Mouse (Mus musculus) stomach, embryonic 14.5 days (tissue): ENCODE data around the gene Cpne2. TPM values are rescaled to one million over a fixed set of nuclear protein-coding genes. Genes with fewer than 3 reads are reported as not detected.

ENCODE experiments used
- ATAC-seq: fragments of 200-750 bp; cut with Nextera tagmentation; 2 replicates; pipeline ENCODE4 v1.8.0; 2017; ENCODE audit warnings: low read depth, moderate TSS enrichment; ENCODE audit not compliant: insufficient number of reproducible peaks, insufficient read depth, low FRiP score
- H3K27ac ChIP-seq: fragments of 300-500 bp; sonication (generic); 2 replicates; pipeline ENCODE4 v1.5.1; 2014; ENCODE audit warnings: mild to moderate bottlenecking, low read length, moderate library complexity, mixed read lengths
- H3K27me3 ChIP-seq: fragments of 300-500 bp; sonication (generic); 2 replicates; pipeline ENCODE4 v1.6.1; 2014; ENCODE audit warnings: low read length, control low read depth, mixed read lengths; ENCODE audit not compliant: control insufficient read depth, insufficient read depth
- H3K36me3 ChIP-seq: fragments of 300-500 bp; sonication (generic); 2 replicates; pipeline ENCODE4 v1.6.1; 2014; ENCODE audit warnings: mild to moderate bottlenecking, control low read depth, low read length, moderate library complexity, mixed read lengths; ENCODE audit not compliant: control insufficient read depth, insufficient read depth
- H3K4me1 ChIP-seq: fragments of 300-500 bp; sonication (generic); 2 replicates; pipeline ENCODE4 v1.6.1; 2014; ENCODE audit warnings: low read length, control low read depth, mixed read lengths; ENCODE audit not compliant: control insufficient read depth, insufficient read depth
- H3K4me2 ChIP-seq: fragments of 300-500 bp; sonication (generic); replicated peaks from 2 replicates; pipeline ENCODE4 v1.6.1; 2014; ENCODE audit warnings: low read depth, low read length, control low read depth
- H3K4me3 ChIP-seq: fragments of 300-500 bp; sonication (generic); 2 replicates; pipeline ENCODE4 v1.5.1; 2014; ENCODE audit warnings: low read depth, low read length, control low read depth
- H3K9ac ChIP-seq: fragments of 300-500 bp; sonication (generic); replicated peaks from 2 replicates; pipeline ENCODE4 v1.6.1; 2014; ENCODE audit warnings: low read depth, mild to moderate bottlenecking, control low read depth, low read length, moderate library complexity, mixed read lengths
- H3K9me3 ChIP-seq: fragments of 300-500 bp; sonication (generic); 2 replicates; pipeline ENCODE4 v1.6.1; 2016; ENCODE audit warnings: low read depth, low read length, control low read depth; ENCODE audit not compliant: control insufficient read depth
- whole genome bisulfite sequencing: fragments of 180-500 bp; shearing (Covaris S2); extraction: QIAGEN DNeasy Blood & Tissue Kit; methylation state at CpG from one replicate; pipeline ENCODE4 v1.1.7; 2014; 5-methylcytosine and 5-hydroxymethylcytosine counted together
- polyA plus RNA-seq: library from polyadenylated mRNA; unstranded; fragments of >200 nt; fragmentation: Nextera tagmentation; extraction: Ambion mirVana; gene quantifications from 2 replicates; pipeline ENCODE4 v1.2.1, GENCODE M21; 2014

Gene Cpne2
- polyA plus RNA-seq, 1 experiment from 2014 or later: 14.9 TPM

DNA sequence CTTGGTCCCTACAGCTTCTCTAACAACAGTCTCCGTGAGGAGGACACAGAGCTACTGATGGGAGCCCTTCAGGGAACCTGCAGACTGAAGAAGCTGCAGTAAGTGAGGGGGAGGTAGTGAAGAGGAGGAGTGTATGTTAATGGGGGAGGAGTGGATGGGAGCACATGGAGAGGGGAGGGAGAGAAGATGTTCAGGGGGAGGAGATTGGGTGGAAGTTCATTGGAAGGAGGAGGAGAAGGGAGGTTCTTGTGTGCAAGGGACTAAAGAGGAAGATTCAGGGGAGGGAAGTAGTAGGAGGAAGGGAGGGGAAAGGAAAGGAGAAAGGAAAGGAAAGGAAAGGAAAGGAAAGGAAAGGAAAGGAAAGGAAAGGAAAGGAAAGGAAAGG is 16.6 kb upstream of the Cpne2 start:
- no peaks in the 10 kb centered on the region for H3K36me3 ChIP-seq
- H3K4me1 ChIP-seq: no peaks in the 10 kb centered on the region
- H3K9ac ChIP-seq: no peak overlapping the region
- H3K27me3 ChIP-seq: no peaks in the 10 kb centered on the region
- H3K9me3 ChIP-seq: no peaks in the 10 kb centered on the region
- no peak overlapping the region for H3K4me3 ChIP-seq
- no peak overlapping the region for H3K27ac ChIP-seq
- no peak for ATAC-seq
- WGBS: 26% methylated on average over 1 of the region's 1 CpGs
- H3K4me2 ChIP-seq: no peak overlapping the region

DNA sequence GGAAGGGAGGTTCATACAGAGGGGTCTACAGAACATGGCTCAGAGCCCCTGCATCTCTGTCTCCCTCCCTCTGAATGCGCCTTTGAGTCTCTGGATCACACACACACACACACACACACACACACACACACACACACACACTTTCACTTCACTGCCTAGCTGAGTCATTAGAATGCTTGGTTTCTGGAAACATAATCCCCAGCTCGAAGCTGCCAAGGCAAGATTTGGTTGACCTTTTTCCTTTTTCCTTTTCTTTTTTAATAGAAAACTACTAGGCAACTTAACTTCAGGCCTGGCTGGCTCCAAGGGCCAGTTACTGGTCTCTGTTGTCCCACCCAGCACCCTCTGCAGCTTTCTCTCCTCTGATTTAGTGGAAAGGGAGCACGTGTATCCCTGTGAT is 16.0 kb upstream of the Cpne2 start:
- H3K4me2 ChIP-seq: no peak overlapping the region
- no peak overlapping the region for H3K4me3 ChIP-seq
- no peak overlapping the region for H3K27ac ChIP-seq
- H3K27me3 ChIP-seq: no peaks in the 10 kb centered on the region
- no peaks in the 10 kb centered on the region for H3K4me1 ChIP-seq
- no peaks in the 10 kb centered on the region for H3K9me3 ChIP-seq
- 32% methylated on average over 3 of the region's 3 CpGs for WGBS
- no peak for ATAC-seq
- H3K9ac ChIP-seq: no peak overlapping the region
- no peaks in the 10 kb centered on the region for H3K36me3 ChIP-seq

DNA sequence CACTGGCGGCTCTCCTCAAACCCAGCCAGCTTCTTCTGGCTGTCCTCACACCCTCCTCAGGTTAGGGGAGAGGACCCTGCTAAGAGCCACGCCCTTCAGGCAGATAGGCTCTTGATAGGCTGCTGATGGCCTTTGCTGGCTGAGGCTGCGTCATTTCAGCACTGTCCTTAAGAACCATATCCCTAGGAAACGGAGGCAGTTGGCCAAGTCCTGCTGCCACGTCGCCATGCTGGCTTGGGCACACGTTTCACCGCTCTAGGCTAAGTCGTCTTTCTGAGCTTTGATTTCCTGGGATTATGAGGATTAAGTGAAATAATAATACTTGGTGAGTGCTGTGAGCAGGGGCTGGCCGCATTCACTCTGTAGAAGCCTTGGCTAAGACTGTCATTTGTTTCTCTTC is 14.5 kb upstream of the Cpne2 start:
- 50% methylated on average over 10 of the region's 10 CpGs for WGBS
- Histone ChIP-seq H3K4me2 (no peak overlapping the region), H3K4me3 (no peak overlapping the region), H3K27ac (no peak overlapping the region), H3K4me1 (no peaks in the 10 kb centered on the region), H3K9me3 (no peaks in the 10 kb centered on the region), H3K36me3 (no peaks in the 10 kb centered on the region), H3K27me3 (no peaks in the 10 kb centered on the region), H3K9ac (no peak overlapping the region)
- ATAC-seq: no peak

DNA sequence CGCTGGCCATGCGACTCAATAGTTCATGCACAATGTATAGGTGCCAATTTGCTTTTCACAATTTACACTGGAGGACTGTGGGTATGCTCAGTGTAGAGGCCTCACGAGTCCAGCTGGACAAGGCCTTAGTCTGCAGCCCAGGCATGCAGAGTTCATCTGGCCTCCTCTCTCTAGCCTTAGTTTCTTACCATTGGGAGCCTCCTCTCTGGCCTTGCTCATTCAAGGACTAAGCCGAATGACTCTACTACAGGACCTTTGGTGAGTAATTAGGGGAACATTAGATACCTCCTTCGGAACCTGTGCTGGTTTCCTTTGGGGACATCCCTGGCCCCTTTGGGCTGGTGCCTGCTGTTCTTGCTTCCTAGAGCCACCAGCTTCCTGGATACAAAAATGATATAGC is 13.8 kb upstream of the Cpne2 start:
- H3K4me3 ChIP-seq: no peak overlapping the region
- H3K36me3 ChIP-seq: no peaks in the 10 kb centered on the region
- no peak for ATAC-seq
- no peak overlapping the region for H3K9ac ChIP-seq
- H3K4me2 ChIP-seq: no peak overlapping the region
- H3K27ac ChIP-seq: no peak overlapping the region
- H3K27me3 ChIP-seq: no peaks in the 10 kb centered on the region
- H3K9me3 ChIP-seq: no peaks in the 10 kb centered on the region
- no peaks in the 10 kb centered on the region for H3K4me1 ChIP-seq
- 94% methylated on average over 5 of the region's 5 CpGs for WGBS

DNA sequence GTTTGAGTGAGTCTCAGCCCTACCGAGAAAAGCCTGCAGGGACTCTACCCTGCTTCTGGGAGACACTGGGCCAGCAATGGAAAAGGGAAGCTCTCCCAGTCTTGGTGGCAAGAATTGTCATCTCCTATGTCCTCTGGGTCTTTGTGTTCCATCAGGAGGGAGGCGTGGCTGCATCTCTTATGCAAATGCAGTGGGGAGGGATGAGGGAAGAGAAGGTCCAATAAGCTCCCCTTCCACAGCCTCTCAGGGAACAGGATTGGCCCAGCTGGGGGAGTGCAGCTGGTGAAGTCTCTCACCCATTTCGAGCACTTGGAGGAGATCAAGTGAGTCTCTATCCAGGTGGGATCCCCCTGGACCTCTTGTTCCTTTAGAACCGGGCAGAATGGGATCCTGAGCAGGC is 11.3 kb upstream of the Cpne2 start:
- Histone ChIP-seq H3K4me3 (no peak overlapping the region), H3K4me2 (no peak overlapping the region), H3K27ac (no peak overlapping the region), H3K36me3 (no peaks in the 10 kb centered on the region), H3K4me1 (no peaks in the 10 kb centered on the region), H3K9me3 (no peaks in the 10 kb centered on the region), H3K9ac (no peak overlapping the region), H3K27me3 (no peaks in the 10 kb centered on the region)
- WGBS: 53% methylated on average over 4 of the region's 4 CpGs
- ATAC-seq: no peak

DNA sequence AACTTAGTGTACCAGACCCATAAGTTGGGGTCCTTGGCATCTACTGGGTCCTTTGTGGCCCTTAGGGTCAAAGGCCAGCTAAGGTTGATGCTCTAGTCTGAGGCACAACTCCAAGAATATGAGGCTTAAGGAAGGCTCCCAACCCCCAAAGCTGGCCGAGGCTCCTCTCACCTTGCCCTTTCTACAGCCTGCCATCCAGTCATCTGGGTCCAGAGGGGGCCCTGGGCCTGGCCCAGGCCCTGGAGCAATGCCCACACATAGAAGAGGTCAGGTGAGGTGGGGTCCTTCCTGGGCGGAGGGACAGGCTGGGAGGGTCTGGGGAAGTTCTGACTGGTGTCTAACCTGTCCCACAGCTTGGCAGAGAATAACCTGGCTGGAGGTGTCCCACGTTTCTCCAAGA is 10.3 kb upstream of the Cpne2 start:
- Histone ChIP-seq H3K9me3 (no peaks in the 10 kb centered on the region), H3K4me1 (no peaks in the 10 kb centered on the region), H3K36me3 (no peaks in the 10 kb centered on the region), H3K9ac (no peak overlapping the region), H3K4me2 (no peak overlapping the region), H3K27me3 (no peaks in the 10 kb centered on the region), H3K27ac (no peak overlapping the region), H3K4me3 (no peak overlapping the region)
- WGBS: 64% methylated on average over 3 of the region's 3 CpGs
- no peak for ATAC-seq

DNA sequence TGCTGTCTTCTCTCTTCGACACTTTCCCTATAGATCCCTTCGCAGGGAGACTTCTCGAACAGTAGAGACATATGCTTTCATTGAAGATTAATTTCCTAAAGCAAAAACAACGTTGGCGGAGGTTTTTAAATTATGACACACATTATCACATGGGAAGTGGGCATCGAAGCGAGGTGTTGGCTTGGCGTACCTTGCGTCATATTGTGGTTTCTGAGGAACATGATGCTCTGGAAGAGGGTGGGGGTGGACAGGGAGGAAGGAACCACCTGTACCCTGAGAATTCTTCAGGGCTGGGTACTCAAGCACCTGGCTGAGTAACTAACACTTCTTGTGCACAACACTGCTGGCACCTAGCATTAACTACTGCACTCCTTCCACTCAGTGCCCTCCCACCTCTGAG is 8.2 kb upstream of the Cpne2 start:
- Histone ChIP-seq H3K27ac (no peak overlapping the region), H3K9ac (no peak overlapping the region), H3K9me3 (no peaks in the 10 kb centered on the region), H3K4me3 (no peak overlapping the region), H3K4me1 (no peaks in the 10 kb centered on the region), H3K36me3 (no peaks in the 10 kb centered on the region), H3K4me2 (no peak overlapping the region), H3K27me3 (no peaks in the 10 kb centered on the region)
- WGBS: 82% methylated on average over 9 of the region's 9 CpGs
- ATAC-seq: no peak

DNA sequence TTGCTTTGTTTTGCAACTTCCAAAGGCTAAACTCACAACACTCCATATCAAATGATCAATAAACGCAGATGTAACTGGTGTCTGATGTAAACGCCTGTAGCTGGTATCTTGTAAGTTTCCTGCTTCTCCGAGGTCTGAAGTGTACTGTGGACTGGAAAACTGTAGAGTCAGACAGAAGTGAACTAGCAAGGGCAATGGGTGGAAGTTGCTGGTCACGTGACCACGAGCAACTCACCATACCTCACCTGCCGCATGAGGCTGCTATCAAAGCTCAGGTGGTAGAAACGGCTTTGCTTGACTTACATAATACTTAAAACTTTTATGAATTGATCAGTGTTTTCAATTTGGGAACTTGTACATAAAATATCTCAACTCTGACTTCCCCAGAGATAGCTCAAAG is 5.6 kb upstream of the Cpne2 start:
- Histone ChIP-seq H3K27ac (no peak overlapping the region), H3K36me3 (no peaks in the 10 kb centered on the region), H3K4me3 (no peak overlapping the region), H3K9me3 (no peaks in the 10 kb centered on the region), H3K9ac (no peak overlapping the region), H3K4me2 (no peak overlapping the region), H3K27me3 (no peaks in the 10 kb centered on the region), H3K4me1 (no peaks in the 10 kb centered on the region)
- ATAC-seq: no peak
- 76% methylated on average over 7 of the region's 7 CpGs for WGBS

DNA sequence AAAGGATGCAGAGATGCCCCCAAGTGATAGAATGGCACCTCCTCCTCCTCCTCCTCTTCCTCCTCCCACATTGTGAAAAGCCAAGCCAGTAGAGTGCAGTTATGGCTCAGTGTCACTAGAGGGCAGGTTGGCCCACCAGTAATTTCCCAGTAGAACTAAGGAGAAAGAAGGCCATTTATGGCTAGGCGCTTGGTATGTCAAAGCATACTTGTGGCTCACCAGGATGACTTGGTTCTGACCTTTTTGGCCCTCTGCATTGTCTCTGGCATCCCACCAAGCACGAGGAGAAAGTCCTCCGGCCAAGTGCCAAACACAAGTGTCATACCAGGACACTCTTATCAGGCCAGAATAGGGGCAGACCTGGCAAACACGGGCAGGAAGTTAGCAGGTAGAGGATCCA is 4.5 kb upstream of the Cpne2 start:
- Histone ChIP-seq H3K27me3 (no peaks in the 10 kb centered on the region), H3K4me2 (no peak overlapping the region), H3K27ac (no peak overlapping the region), H3K4me1 (no peaks in the 10 kb centered on the region), H3K9me3 (no peaks in the 10 kb centered on the region), H3K4me3 (no peak overlapping the region), H3K9ac (no peak overlapping the region), H3K36me3 (no peaks in the 10 kb centered on the region)
- ATAC-seq: no peak
- 48% methylated on average over 4 of the region's 4 CpGs for WGBS
